Comparison of ENCODE assay signal across 30 mouse cellular contexts in genomic region chr3:53977379-53978080, GRCm38 (mm10).
A peak's percentile ranks its signal among the peaks of the same experiment; 100 is the strongest.
DNase-seq lines count a peak whose midpoint lies in the region; ATAC-seq and TF ChIP-seq lines count a peak whose summit lies in the region.
"Had no signal": no experiment of that assay in that cellular context is flagged by ENCODE, and none has a peak within 500 bp of the region (broad histone marks: within the 10 kb centered on the region; RNA-seq: fewer than 3 reads in every experiment).

No protein-coding gene starts in this region.

- TF ChIP-seq CTCF in bone marrow, adult 2 months (IDR thresholded peaks at IDR 0.05; ENCODE audit: control insufficient read depth, insufficient read depth, low read length) = no peak

- H3K27me3 ChIP-seq in midbrain, embryonic 11.5 days (ENCODE audit: control insufficient read depth, insufficient read depth, low read length) = no peaks in the 10 kb centered on the region
- H3K27me3 ChIP-seq in midbrain, embryonic 10.5 days (ENCODE audit: low read depth, poor library complexity, severe bottlenecking) = no peaks in the 10 kb centered on the region
- no peaks in the 10 kb centered on the region for H3K27me3 ChIP-seq in splenic B cell, adult 2 months (ENCODE audit: control insufficient read depth, insufficient read depth, low read length, poor library complexity, severe bottlenecking)
- H3K27me3 ChIP-seq: forebrain, embryonic 12.5 days; heart, embryonic 12.5 days; kidney, embryonic 15.5 days; limb, embryonic 15.5 days had no signal

- no peaks in the 10 kb centered on the region for H3K36me3 ChIP-seq in midbrain, embryonic 11.5 days (ENCODE audit: control insufficient read depth, insufficient read depth, low read length)
- no peaks in the 10 kb centered on the region for H3K36me3 ChIP-seq in midbrain, embryonic 10.5 days
- no peaks in the 10 kb centered on the region for H3K36me3 ChIP-seq in splenic B cell, adult 2 months (ENCODE audit: control insufficient read depth, insufficient read depth, low read length, poor library complexity, severe bottlenecking)
- H3K36me3 ChIP-seq: forebrain, embryonic 12.5 days; heart, embryonic 12.5 days; kidney, embryonic 15.5 days; limb, embryonic 10.5 days; limb, embryonic 15.5 days had no signal

- H3K4me1 ChIP-seq in midbrain, embryonic 11.5 days (ENCODE audit: control insufficient read depth, insufficient read depth, low read length) = no peaks in the 10 kb centered on the region
- H3K4me1 ChIP-seq in midbrain, embryonic 10.5 days = peaks cover 6% of the 10 kb centered on the region
- no peaks in the 10 kb centered on the region for H3K4me1 ChIP-seq in bone marrow, adult 2 months (ENCODE audit: control insufficient read depth, insufficient read depth, low read length)
- H3K4me1 ChIP-seq: heart, embryonic 12.5 days; limb, embryonic 15.5 days had no signal

- 87% methylated on average over 5 of the region's 5 CpGs for WGBS in midbrain, embryonic 11.5 days
- 83% methylated on average over 5 of the region's 5 CpGs for WGBS in midbrain, embryonic 10.5 days
- 61% methylated on average over 5 of the region's 5 CpGs for WGBS in bone marrow, adult 2 months

- H3K9me3 ChIP-seq in midbrain, embryonic 11.5 days (ENCODE audit: control insufficient read depth, low read length) = no peaks in the 10 kb centered on the region
- no peaks in the 10 kb centered on the region; the same call in 1 of the 2 replicates for H3K9me3 ChIP-seq in midbrain, embryonic 10.5 days (replicated peaks)
- H3K9me3 ChIP-seq: forebrain, embryonic 12.5 days; heart, embryonic 12.5 days; kidney, embryonic 15.5 days; limb, embryonic 10.5 days; limb, embryonic 15.5 days had no signal

- no peak overlapping the region for H3K9ac ChIP-seq in midbrain, embryonic 11.5 days (ENCODE audit: low read length)
- H3K9ac ChIP-seq: forebrain, embryonic 12.5 days; heart, embryonic 12.5 days; hindbrain, embryonic 14.5 days; kidney, embryonic 15.5 days; limb, embryonic 15.5 days; liver, embryonic 14.5 days; lung, embryonic 14.5 days had no signal

- H3K4me2 ChIP-seq in midbrain, embryonic 11.5 days = no peak overlapping the region
- H3K4me2 ChIP-seq: forebrain, embryonic 12.5 days; heart, embryonic 12.5 days; hindbrain, embryonic 14.5 days; kidney, embryonic 15.5 days; limb, embryonic 15.5 days; lung, embryonic 14.5 days had no signal

- TF ChIP-seq POLR2A in bone marrow, adult 2 months (IDR thresholded peaks at IDR 0.05; ENCODE audit: borderline replicate concordance, control insufficient read depth, low read depth, low read length) = no peak

- no peak for ATAC-seq in midbrain, embryonic 11.5 days (ENCODE audit: low FRiP score)
- ATAC-seq: activated CD4-positive, CD25-positive, alpha-beta regulatory T cell, adult 4 months; midbrain, embryonic 16.5 days had no signal

- H3K27ac ChIP-seq in midbrain, embryonic 11.5 days (ENCODE audit: low read depth, low read length) = no peak overlapping the region
- no peak overlapping the region for H3K27ac ChIP-seq in midbrain, embryonic 10.5 days (replicated peaks)
- H3K27ac ChIP-seq in bone marrow, adult 2 months (ENCODE audit: control insufficient read depth, insufficient read depth, low read depth, low read length, poor library complexity) = peak overlapping the region; percentile 43; the same call in 1 of the 2 replicates
- H3K27ac ChIP-seq: forebrain, embryonic 12.5 days; hindbrain, embryonic 14.5 days; kidney, embryonic 15.5 days; limb, embryonic 10.5 days; limb, embryonic 15.5 days; liver, embryonic 14.5 days; stomach, postnatal 0 days had no signal

- no peak overlapping the region for H3K4me3 ChIP-seq in midbrain, embryonic 11.5 days (ENCODE audit: low read depth, low read length)
- H3K4me3 ChIP-seq in midbrain, embryonic 10.5 days = no peak overlapping the region
- H3K4me3 ChIP-seq in bone marrow, adult 2 months (replicated peaks; ENCODE audit: control insufficient read depth, low read depth, low read length) = no peak overlapping the region
- H3K4me3 ChIP-seq: erythroblast, embryonic 14.5 days; forebrain, embryonic 12.5 days; heart, embryonic 12.5 days; kidney, embryonic 15.5 days; limb, embryonic 10.5 days; limb, embryonic 15.5 days had no signal

- DNase-seq in midbrain, embryonic 11.5 days (ENCODE audit: low spot score, missing footprints) = peak; percentile 53
- no peak for DNase-seq in midbrain, embryonic 10.5 days (ENCODE audit: low spot score)
- peak; percentile 49 for DNase-seq in A20 (ENCODE audit: low read depth, low spot score)
- peak; percentile 67 for DNase-seq in splenic B cell, adult 2 months (ENCODE audit: low read depth, low spot score)
- DNase-seq in gastrocnemius, postnatal 10 days = no peak
- DNase-seq in layer of hippocampus, adult 8-10 months (ENCODE audit: low spot score in 2 of 2) = no peak
- DNase-seq: adrenal gland, adult 2 months; adrenal gland, postnatal 36 days; cerebellum, adult 2 months; cerebellum, postnatal 14 days; gastrocnemius, postnatal 36 days; heart, adult 18-20 months; heart, postnatal 10 days; kidney, adult 11 months; kidney, postnatal 25 days; lung, embryonic 14.5 days; lung, postnatal 14 days; right cerebral cortex, adult 18-20 months had no signal

Comparison
In these comparisons a context has a peak if more than half of its experiments do, and no peak if none do; other contexts are left out.
1. DNase-seq: peak in midbrain, embryonic 11.5 days (single experiment), A20 (single experiment) and splenic B cell, adult 2 months (single experiment); none in midbrain, embryonic 10.5 days (single experiment), gastrocnemius, postnatal 10 days (single experiment) and layer of hippocampus, adult 8-10 months (0 of 2).